Mouse (Mus musculus): ENCODE measurements at regions not wholly inside any gene's neighbourhood (a gene's known extent, or its start where the extent isn't known, plus 50 kb on each side); places are given as distances from the start of the nearest gene placed in this dataset.

- TF ChIP-seq CTCF (IDR thresholded peaks at IDR 0.05; ENCODE audit: borderline replicate concordance, insufficient read depth, low read length) (no peak), POLR2A (IDR thresholded peaks at IDR 0.05; ENCODE audit: low read depth, low read length) (no peak)
Measured at GRCm38 (mm10) chr13:37479182-37479691, 134.2 kb downstream of the Ly86 start.

Measured in embryonic fibroblast, embryonic 13.5 days (primary cell).